Mouse (Mus musculus): ENCODE data around the gene Acss2. TPM values are rescaled to one million over a fixed set of nuclear protein-coding genes. Genes with fewer than 3 reads are reported as not detected.
A peak's percentile ranks its signal among the peaks of the same experiment; 100 is the strongest.

The Acss2 gene
- polyA plus RNA-seq, 1 experiment from 2014 or later: 16.8 TPM

GRCm38 (mm10) chr2:155606360-155606759 lies 88.6 kb downstream of the Acss2 start:
- no peak for DNase-seq (ENCODE audit: low spot score)
- Histone ChIP-seq H3K27ac (ENCODE audit: low read depth) (no peak overlapping the region), H3K27me3 (replicated peaks; ENCODE audit: control insufficient read depth, insufficient read depth, low read length) (no peaks in the 10 kb centered on the region), H3K4me3 (ENCODE audit: low read depth, low read length) (no peak overlapping the region), H3K36me3 (ENCODE audit: control insufficient read depth, insufficient read depth, low read length) (no peaks in the 10 kb centered on the region), H3K4me2 (ENCODE audit: low read length) (no peak overlapping the region), H3K4me1 (replicated peaks; ENCODE audit: control insufficient read depth, insufficient read depth, low read length) (no peaks in the 10 kb centered on the region; the same call in 1 of the 2 replicates), H3K9me3 (ENCODE audit: control insufficient read depth, low read length) (no peaks in the 10 kb centered on the region; the same call in 1 of the 2 replicates), H3K9ac (ENCODE audit: low read length) (no peak overlapping the region)
- no peak for ATAC-seq (replicated peaks; ENCODE audit: low FRiP score, low TSS enrichment, low read depth)
- WGBS: 76% methylated on average over 4 of the region's 4 CpGs

DNA sequence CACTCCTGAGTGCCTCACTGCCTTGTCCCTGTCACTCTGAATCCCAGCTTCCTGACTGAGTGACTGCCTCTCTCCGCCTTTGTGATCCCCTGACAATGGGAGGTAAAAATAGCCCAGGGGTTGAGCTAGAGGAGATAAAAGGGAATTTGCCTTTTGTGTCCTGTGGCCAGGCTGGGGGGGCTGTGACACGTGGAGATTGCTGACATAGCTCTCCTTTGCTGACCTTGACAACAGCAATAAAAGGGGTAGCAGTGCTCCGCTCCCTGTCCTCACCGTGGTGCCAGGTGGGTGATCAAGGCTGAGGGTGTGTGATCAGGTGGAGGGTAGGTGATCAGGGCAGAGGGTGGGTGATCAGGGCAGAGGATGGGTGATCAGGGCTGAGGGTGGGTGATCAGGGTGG lies 93.2 kb downstream of the Acss2 start, which contains the start of gene Myh7b:
Myh7b (plus strand) TSS at position 235 of the 400 bp plus-strand sequence.
- 35% methylated on average over 4 of the region's 4 CpGs for WGBS
- H3K27ac ChIP-seq (ENCODE audit: low read depth): no peak within 1 kb of the TSS

GRCm38 (mm10) chr2:155611834-155612550 lies 94.2 kb downstream of the Acss2 start:
- Histone ChIP-seq H3K4me2 (ENCODE audit: low read length) (no peak overlapping the region), H3K27ac (ENCODE audit: low read depth) (no peak overlapping the region)
- 86% methylated on average over 9 of the region's 9 CpGs for WGBS

More for the DNA sequence above, 93.2 kb downstream of the Acss2 start, which contains the start of gene Myh7b:
- no peaks in the 10 kb centered on the region for H3K4me1 ChIP-seq (replicated peaks; ENCODE audit: control insufficient read depth, insufficient read depth, low read length)
- no peak for ATAC-seq (replicated peaks; ENCODE audit: low FRiP score, low TSS enrichment, low read depth)
- no peaks in the 10 kb centered on the region for H3K27me3 ChIP-seq (replicated peaks; ENCODE audit: control insufficient read depth, insufficient read depth, low read length)
- H3K9ac ChIP-seq (ENCODE audit: low read length): no peak within 1 kb of the TSS
- no peaks in the 10 kb centered on the region for H3K36me3 ChIP-seq (ENCODE audit: control insufficient read depth, insufficient read depth, low read length)
- H3K9me3 ChIP-seq (ENCODE audit: control insufficient read depth, low read length): no peaks in the 10 kb centered on the region; the same call in 1 of the 2 replicates
- H3K4me2 ChIP-seq (ENCODE audit: low read length): no peak within 1 kb of the TSS
- no peak within 1 kb of the TSS for H3K4me3 ChIP-seq (ENCODE audit: low read depth, low read length)
- DNase-seq (ENCODE audit: low spot score): no peak

DNA sequence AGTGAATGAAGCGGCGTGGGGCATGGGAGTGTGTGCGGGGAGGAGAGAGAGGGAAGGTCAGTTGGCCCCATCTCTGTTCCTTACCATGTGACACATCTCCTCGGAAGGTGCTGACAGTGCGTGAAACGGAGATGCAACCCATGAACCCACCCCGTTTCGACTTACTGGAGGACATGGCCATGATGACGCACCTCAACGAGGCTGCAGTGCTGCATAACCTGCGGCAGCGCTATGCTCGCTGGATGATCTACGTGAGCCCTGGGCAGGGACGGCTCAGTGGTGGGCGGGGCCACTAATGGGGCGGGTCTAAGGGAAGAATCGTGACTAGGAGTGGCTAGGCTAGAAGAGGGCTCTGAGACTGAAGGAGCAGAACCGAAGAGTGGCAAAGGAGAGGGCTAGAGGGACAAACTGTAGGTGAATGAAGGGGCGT lies 95.6 kb downstream of the Acss2 start:
- Histone ChIP-seq H3K9ac (ENCODE audit: low read length) (no peak overlapping the region), H3K4me2 (ENCODE audit: low read length) (peak overlapping the region; percentile 48), H3K27ac (ENCODE audit: low read depth) (no peak overlapping the region), H3K4me1 (replicated peaks; ENCODE audit: control insufficient read depth, insufficient read depth, low read length) (no peaks in the 10 kb centered on the region), H3K9me3 (ENCODE audit: control insufficient read depth, low read length) (no peaks in the 10 kb centered on the region), H3K27me3 (replicated peaks; ENCODE audit: control insufficient read depth, insufficient read depth, low read length) (no peaks in the 10 kb centered on the region), H3K36me3 (ENCODE audit: control insufficient read depth, insufficient read depth, low read length) (no peaks in the 10 kb centered on the region), H3K4me3 (ENCODE audit: low read depth, low read length) (peak overlapping the region; percentile 22)
- WGBS: 5% methylated on average over 20 of the region's 20 CpGs
- peak; percentile 92 for ATAC-seq (replicated peaks; ENCODE audit: low FRiP score, low TSS enrichment, low read depth)
- peak; percentile 87 for DNase-seq (ENCODE audit: low spot score)

More at GRCm38 (mm10) chr2:155611834-155612550, 94.2 kb downstream of the Acss2 start:
- H3K4me1 ChIP-seq (replicated peaks; ENCODE audit: control insufficient read depth, insufficient read depth, low read length): no peaks in the 10 kb centered on the region
- H3K4me3 ChIP-seq (ENCODE audit: low read depth, low read length): no peak overlapping the region
- H3K36me3 ChIP-seq (ENCODE audit: control insufficient read depth, insufficient read depth, low read length): no peaks in the 10 kb centered on the region
- no peaks in the 10 kb centered on the region; the same call in 1 of the 2 replicates for H3K9me3 ChIP-seq (ENCODE audit: control insufficient read depth, low read length)
- ATAC-seq (replicated peaks; ENCODE audit: low FRiP score, low TSS enrichment, low read depth) (no peak), DNase-seq (ENCODE audit: low spot score) (no peak)
- no peak overlapping the region for H3K9ac ChIP-seq (ENCODE audit: low read length)
- H3K27me3 ChIP-seq (replicated peaks; ENCODE audit: control insufficient read depth, insufficient read depth, low read length): no peaks in the 10 kb centered on the region

- WGBS: 64% methylated on average over 8 of the region's 8 CpGs
- Histone ChIP-seq H3K9me3 (ENCODE audit: control insufficient read depth, low read length) (no peaks in the 10 kb centered on the region), H3K4me3 (ENCODE audit: low read depth, low read length) (peak overlapping the region; percentile 22; the same call in 1 of the 2 replicates), H3K9ac (ENCODE audit: low read length) (no peak overlapping the region), H3K4me1 (replicated peaks; ENCODE audit: control insufficient read depth, insufficient read depth, low read length) (no peaks in the 10 kb centered on the region), H3K27ac (ENCODE audit: low read depth) (no peak overlapping the region), H3K27me3 (replicated peaks; ENCODE audit: control insufficient read depth, insufficient read depth, low read length) (no peaks in the 10 kb centered on the region), H3K4me2 (ENCODE audit: low read length) (peak overlapping the region; percentile 48), H3K36me3 (ENCODE audit: control insufficient read depth, insufficient read depth, low read length) (no peaks in the 10 kb centered on the region)
- ATAC-seq (replicated peaks; ENCODE audit: low FRiP score, low TSS enrichment, low read depth) (no peak), DNase-seq (ENCODE audit: low spot score) (no peak)
These were observed 96.2 kb downstream of the Acss2 start for GRCm38 (mm10) chr2:155613953-155614352.

GRCm38 (mm10) chr2:155616971-155617370 lies 99.2 kb downstream of the Acss2 start:
- Histone ChIP-seq H3K4me2 (ENCODE audit: low read length) (no peak overlapping the region), H3K9ac (ENCODE audit: low read length) (no peak overlapping the region), H3K27me3 (replicated peaks; ENCODE audit: control insufficient read depth, insufficient read depth, low read length) (no peaks in the 10 kb centered on the region), H3K4me3 (ENCODE audit: low read depth, low read length) (no peak overlapping the region), H3K4me1 (replicated peaks; ENCODE audit: control insufficient read depth, insufficient read depth, low read length) (no peaks in the 10 kb centered on the region), H3K27ac (ENCODE audit: low read depth) (no peak overlapping the region), H3K9me3 (ENCODE audit: control insufficient read depth, low read length) (no peaks in the 10 kb centered on the region), H3K36me3 (ENCODE audit: control insufficient read depth, insufficient read depth, low read length) (no peaks in the 10 kb centered on the region)
- DNase-seq (ENCODE audit: low spot score) (no peak), ATAC-seq (replicated peaks; ENCODE audit: low FRiP score, low TSS enrichment, low read depth) (no peak)
- 51% methylated on average over 6 of the region's 6 CpGs for WGBS

- peak; percentile 96 for DNase-seq (ENCODE audit: low spot score)
- Histone ChIP-seq H3K4me3 (ENCODE audit: low read depth, low read length) (no peak overlapping the region), H3K9me3 (ENCODE audit: control insufficient read depth, low read length) (no peaks in the 10 kb centered on the region), H3K36me3 (ENCODE audit: control insufficient read depth, insufficient read depth, low read length) (no peaks in the 10 kb centered on the region), H3K9ac (ENCODE audit: low read length) (no peak overlapping the region), H3K4me2 (ENCODE audit: low read length) (no peak overlapping the region), H3K27me3 (replicated peaks; ENCODE audit: control insufficient read depth, insufficient read depth, low read length) (no peaks in the 10 kb centered on the region), H3K4me1 (replicated peaks; ENCODE audit: control insufficient read depth, insufficient read depth, low read length) (no peaks in the 10 kb centered on the region), H3K27ac (ENCODE audit: low read depth) (no peak overlapping the region)
- ATAC-seq (replicated peaks; ENCODE audit: low FRiP score, low TSS enrichment, low read depth): peak; percentile 59
- 16% methylated on average over 8 of the region's 8 CpGs for WGBS
These were observed 102.1 kb downstream of the Acss2 start for GRCm38 (mm10) chr2:155619817-155620216.

GRCm38 (mm10) chr2:155622606-155623005 lies 104.9 kb downstream of the Acss2 start:
- no peak overlapping the region for H3K4me2 ChIP-seq (ENCODE audit: low read length)
- ATAC-seq (replicated peaks; ENCODE audit: low FRiP score, low TSS enrichment, low read depth): no peak
- WGBS: 28% methylated on average over 11 of the region's 11 CpGs
- H3K27ac ChIP-seq (ENCODE audit: low read depth): no peak overlapping the region
- H3K9ac ChIP-seq (ENCODE audit: low read length): no peak overlapping the region
- peaks cover 3% of the 10 kb centered on the region for H3K27me3 ChIP-seq (replicated peaks; ENCODE audit: control insufficient read depth, insufficient read depth, low read length)
- DNase-seq (ENCODE audit: low spot score): no peak
- H3K4me1 ChIP-seq (replicated peaks; ENCODE audit: control insufficient read depth, insufficient read depth, low read length): no peaks in the 10 kb centered on the region
- H3K36me3 ChIP-seq (ENCODE audit: control insufficient read depth, insufficient read depth, low read length): no peaks in the 10 kb centered on the region
- no peak overlapping the region for H3K4me3 ChIP-seq (ENCODE audit: low read depth, low read length)
- no peaks in the 10 kb centered on the region for H3K9me3 ChIP-seq (ENCODE audit: control insufficient read depth, low read length)

GRCm38 (mm10) chr2:155623996-155624395 lies 106.2 kb downstream of the Acss2 start:
- no peak overlapping the region for H3K27ac ChIP-seq (ENCODE audit: low read depth)
- no peak overlapping the region for H3K4me3 ChIP-seq (ENCODE audit: low read depth, low read length)
- H3K27me3 ChIP-seq (replicated peaks; ENCODE audit: control insufficient read depth, insufficient read depth, low read length): peaks cover 9% of the 10 kb centered on the region
- H3K9me3 ChIP-seq (ENCODE audit: control insufficient read depth, low read length): no peaks in the 10 kb centered on the region
- no peak overlapping the region for H3K9ac ChIP-seq (ENCODE audit: low read length)
- 81% methylated on average over 6 of the region's 6 CpGs for WGBS
- no peaks in the 10 kb centered on the region for H3K36me3 ChIP-seq (ENCODE audit: control insufficient read depth, insufficient read depth, low read length)
- no peaks in the 10 kb centered on the region for H3K4me1 ChIP-seq (replicated peaks; ENCODE audit: control insufficient read depth, insufficient read depth, low read length)
- ATAC-seq (replicated peaks; ENCODE audit: low FRiP score, low TSS enrichment, low read depth) (no peak), DNase-seq (ENCODE audit: low spot score) (no peak)
- H3K4me2 ChIP-seq (ENCODE audit: low read length): no peak overlapping the region

Data from intestine, embryonic 14.5 days (tissue).